Mouse (Mus musculus) intestine, postnatal 0 days (tissue): ENCODE measurements around the gene Cfap73. TPM values are rescaled to one million over a fixed set of nuclear protein-coding genes. Genes with fewer than 3 reads are reported as not detected.

Experiments
- ATAC-seq: fragments of 200-750 bp; cut with Nextera tagmentation; 2 replicates; pipeline ENCODE4 v1.8.0; 2017; ENCODE audit warnings: mild to moderate bottlenecking, moderate TSS enrichment, moderate library complexity
- H3K27ac ChIP-seq: fragments of 300-500 bp; sonication (generic); 2 replicates; pipeline ENCODE4 v1.5.1; 2014; ENCODE audit warnings: mild to moderate bottlenecking, low read depth, low read length, moderate library complexity
- H3K27me3 ChIP-seq: fragments of 300-500 bp; sonication (generic); replicated peaks from 2 replicates; pipeline ENCODE4 v1.6.1; 2014; ENCODE audit warnings: low read length, mixed read lengths; ENCODE audit not compliant: control insufficient read depth, insufficient read depth
- H3K36me3 ChIP-seq: fragments of 300-500 bp; sonication (generic); 2 replicates; pipeline ENCODE4 v1.6.1; 2014; ENCODE audit warnings: mild to moderate bottlenecking, moderate library complexity; ENCODE audit not compliant: control insufficient read depth, insufficient read depth
- H3K4me1 ChIP-seq: fragments of 300-500 bp; sonication (generic); replicated peaks from 2 replicates; pipeline ENCODE4 v1.6.1; 2014; ENCODE audit warnings: antibody characterized with exemption, low read length, mixed read lengths; ENCODE audit not compliant: control insufficient read depth, insufficient read depth
- H3K4me2 ChIP-seq: fragments of 300-500 bp; sonication (generic); replicated peaks from 2 replicates; pipeline ENCODE4 v1.6.1; 2014; ENCODE audit warnings: low read depth, mild to moderate bottlenecking, moderate library complexity
- H3K4me3 ChIP-seq: fragments of 300-500 bp; sonication (generic); 2 replicates; pipeline ENCODE4 v1.5.1; 2014; ENCODE audit warnings: low read depth, low read length
- H3K9ac ChIP-seq: fragments of 300-500 bp; sonication (generic); 2 replicates; pipeline ENCODE4 v1.6.1; 2014; ENCODE audit warnings: mild to moderate bottlenecking, low read depth, low read length
- H3K9me3 ChIP-seq: fragments of 300-500 bp; sonication (generic); 2 replicates; pipeline ENCODE4 v1.6.1; 2016; ENCODE audit warnings: mixed run types; ENCODE audit not compliant: control insufficient read depth
- CTCF ChIP-seq: sonication (generic); IDR thresholded peaks from 2 replicates; pipeline ENCODE4 v1.5.1; 2016; ENCODE audit warnings: low read depth, mild to moderate bottlenecking, control low read depth, antibody characterized with exemption, moderate library complexity
- WGBS: fragments of 180-500 bp; shearing (Covaris S2); extraction: QIAGEN DNeasy Blood & Tissue Kit; methylation state at CpG from one replicate; pipeline ENCODE4 v1.1.7; 2014; 5-methylcytosine and 5-hydroxymethylcytosine counted together
- polyA plus RNA-seq: library from polyadenylated mRNA; unstranded; fragments of >200 nt; fragmentation: Nextera tagmentation; extraction: Ambion mirVana; gene quantifications from 2 replicates; pipeline ENCODE4 v1.2.1, GENCODE M21; 2015

Cfap73 gene
- polyA plus RNA-seq, 1 experiment from 2014 or later, result not detected

DNA sequence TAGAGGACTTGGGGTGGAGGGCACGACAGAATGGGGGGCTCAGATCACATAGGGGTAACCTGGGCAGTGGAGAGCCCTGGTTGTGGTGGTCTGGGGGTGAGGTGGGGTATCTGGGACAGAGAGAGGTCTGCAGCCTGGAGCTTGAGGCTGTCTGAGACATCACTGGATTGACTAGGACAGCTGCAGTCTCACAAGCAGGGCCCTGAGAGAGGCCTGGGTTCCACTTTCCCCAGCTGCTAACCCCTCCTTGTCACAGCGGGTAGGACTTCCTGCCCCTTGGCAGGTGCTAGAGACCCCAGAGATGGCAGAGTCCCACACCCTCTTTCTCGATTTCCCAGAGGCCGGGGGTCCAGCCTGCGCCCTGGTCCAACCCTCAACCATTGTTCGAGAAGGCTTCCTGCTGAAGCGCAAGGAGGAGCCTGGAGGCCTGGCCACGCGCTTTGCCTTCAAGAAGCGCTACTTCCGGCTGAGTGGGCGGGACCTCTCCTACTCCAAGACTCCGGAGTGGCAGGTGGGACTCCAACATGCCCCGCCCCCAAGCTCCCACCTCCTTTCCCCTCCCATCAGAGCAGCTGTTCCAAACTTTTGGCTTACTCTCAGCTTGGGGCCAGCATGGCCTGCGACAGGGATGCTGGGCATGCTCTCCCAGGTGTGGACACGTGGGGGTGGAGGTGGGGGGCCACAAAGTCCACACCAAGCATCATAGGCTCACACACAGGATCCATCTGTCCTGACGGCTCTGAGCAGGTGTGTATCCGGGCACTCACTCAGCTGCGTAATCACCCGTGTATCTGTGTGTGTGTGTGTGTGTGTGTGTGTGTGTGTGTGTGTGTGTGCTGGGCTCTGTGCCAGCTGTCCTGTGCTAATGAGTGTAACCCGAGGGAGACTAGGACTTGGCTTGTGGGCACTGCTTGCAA, 40.5 kb upstream of the Cfap73 start:
- no peaks in the 10 kb centered on the region for H3K36me3 ChIP-seq
- ATAC-seq, result peak; percentile 37
- no peak for TF ChIP-seq CTCF
- H3K4me3 ChIP-seq, result no peak overlapping the region
- no peak overlapping the region for H3K9ac ChIP-seq
- H3K27me3 ChIP-seq, result no peaks in the 10 kb centered on the region
- no peak overlapping the region for H3K27ac ChIP-seq
- no peaks in the 10 kb centered on the region for H3K4me1 ChIP-seq
- H3K4me2 ChIP-seq, result no peak overlapping the region
- no peaks in the 10 kb centered on the region for H3K9me3 ChIP-seq
- WGBS, result 26% methylated on average over 21 of the region's 21 CpGs

DNA sequence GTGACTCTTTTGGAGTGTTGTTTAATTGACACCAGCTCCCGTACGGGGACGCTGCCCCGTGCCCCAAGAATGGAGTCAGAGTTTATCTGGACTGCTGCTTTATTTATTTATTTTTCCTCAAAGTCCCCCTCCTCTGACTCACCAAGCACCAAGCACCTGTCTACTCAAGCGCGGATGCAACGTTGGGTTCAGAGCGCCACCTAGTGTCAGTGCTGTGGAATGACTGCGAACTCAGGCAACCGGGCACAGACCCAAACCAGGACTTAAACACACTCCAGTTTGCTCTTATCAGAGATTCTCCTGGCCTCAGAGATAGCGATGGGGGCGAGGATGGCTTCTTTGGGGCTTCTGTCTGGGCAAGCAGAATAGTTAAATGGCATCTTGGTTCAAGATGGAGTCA, 39.6 kb upstream of the Cfap73 start:
- H3K9ac ChIP-seq, result no peak overlapping the region
- no peak for ATAC-seq
- no peaks in the 10 kb centered on the region for H3K27me3 ChIP-seq
- no peaks in the 10 kb centered on the region for H3K36me3 ChIP-seq
- H3K9me3 ChIP-seq, result no peaks in the 10 kb centered on the region
- no peak overlapping the region for H3K4me2 ChIP-seq
- WGBS, result 6% methylated on average over 12 of the region's 12 CpGs
- peak; percentile 90 for TF ChIP-seq CTCF
- no peaks in the 10 kb centered on the region for H3K4me1 ChIP-seq
- no peak overlapping the region for H3K4me3 ChIP-seq
- no peak overlapping the region for H3K27ac ChIP-seq

DNA sequence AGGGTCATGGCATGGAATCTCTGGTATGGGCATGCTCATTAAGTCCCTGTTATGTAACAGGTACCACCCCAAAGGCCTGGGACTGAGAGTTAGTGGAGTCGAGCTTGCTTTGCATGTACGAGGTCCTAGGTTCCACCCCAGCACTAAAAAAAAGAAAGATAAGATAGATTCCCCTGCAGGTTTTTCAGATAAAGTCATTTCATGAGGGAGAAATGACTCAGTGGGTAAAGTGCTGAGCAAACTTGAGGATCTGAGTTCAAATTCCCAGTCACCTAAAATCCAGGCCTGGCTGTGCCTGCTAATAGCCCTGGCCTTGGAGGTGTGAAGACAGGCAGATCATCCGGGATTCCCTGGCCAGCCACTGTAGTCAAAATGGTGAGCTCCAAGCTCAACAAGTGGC, 37.8 kb upstream of the Cfap73 start:
- H3K4me1 ChIP-seq, result no peaks in the 10 kb centered on the region
- no peak overlapping the region for H3K9ac ChIP-seq
- no peak overlapping the region for H3K4me2 ChIP-seq
- no peak for TF ChIP-seq CTCF
- H3K27me3 ChIP-seq, result no peaks in the 10 kb centered on the region
- no peaks in the 10 kb centered on the region for H3K36me3 ChIP-seq
- ATAC-seq, result no peak
- 63% methylated on average over 3 of the region's 3 CpGs for WGBS
- no peak overlapping the region for H3K27ac ChIP-seq
- no peaks in the 10 kb centered on the region for H3K9me3 ChIP-seq
- no peak overlapping the region for H3K4me3 ChIP-seq

DNA sequence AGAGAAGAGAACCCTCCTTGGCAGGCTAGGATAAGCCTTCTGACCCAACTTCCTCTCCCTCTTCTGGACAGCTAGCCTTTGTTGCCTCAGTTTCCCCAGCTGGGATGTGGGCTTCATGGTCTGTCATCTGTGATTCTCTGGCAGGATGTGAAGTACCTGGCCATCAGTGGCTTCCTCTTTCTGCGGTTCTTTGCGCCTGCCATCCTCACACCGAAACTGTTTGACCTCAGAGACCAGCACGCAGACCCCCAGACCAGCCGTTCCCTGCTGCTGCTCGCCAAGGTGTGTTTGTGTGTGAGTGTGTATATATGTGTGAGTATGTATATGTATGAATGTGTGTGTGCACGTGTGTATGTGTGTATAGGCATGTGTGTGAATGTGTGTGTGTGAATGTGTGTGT, 36.1 kb upstream of the Cfap73 start:
- Histone ChIP-seq H3K9ac (no peak overlapping the region), H3K27ac (no peak overlapping the region), H3K4me1 (no peaks in the 10 kb centered on the region), H3K4me3 (no peak overlapping the region), H3K9me3 (no peaks in the 10 kb centered on the region), H3K4me2 (no peak overlapping the region), H3K27me3 (no peaks in the 10 kb centered on the region), H3K36me3 (no peaks in the 10 kb centered on the region)
- WGBS, result 82% methylated on average over 7 of the region's 7 CpGs
- TF ChIP-seq CTCF, result no peak
- ATAC-seq, result no peak

DNA sequence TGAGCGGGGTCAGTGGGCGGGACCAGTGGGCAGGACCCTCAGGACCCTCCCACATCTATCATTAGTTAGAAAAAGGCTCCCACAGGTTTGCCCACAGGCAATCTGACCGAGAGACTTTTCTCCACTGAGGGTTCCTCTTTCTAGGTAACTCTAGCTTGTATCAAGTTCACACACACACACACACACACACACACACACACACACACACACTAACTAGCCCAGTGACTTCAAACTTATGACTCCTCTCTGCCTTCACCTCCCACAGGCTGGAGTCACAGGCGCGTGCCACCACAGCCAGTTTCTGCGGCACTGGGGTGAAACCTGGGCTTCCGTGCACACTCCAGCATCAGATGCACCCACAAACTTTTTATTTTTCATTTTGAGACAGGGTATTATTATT, 34.7 kb upstream of the Cfap73 start:
- Histone ChIP-seq H3K4me3 (no peak overlapping the region), H3K27ac (no peak overlapping the region), H3K4me1 (no peaks in the 10 kb centered on the region), H3K36me3 (no peaks in the 10 kb centered on the region), H3K4me2 (no peak overlapping the region), H3K9me3 (no peaks in the 10 kb centered on the region), H3K27me3 (no peaks in the 10 kb centered on the region), H3K9ac (no peak overlapping the region)
- ATAC-seq, result no peak
- no peak for TF ChIP-seq CTCF
- 75% methylated on average over 7 of the region's 7 CpGs for WGBS

DNA sequence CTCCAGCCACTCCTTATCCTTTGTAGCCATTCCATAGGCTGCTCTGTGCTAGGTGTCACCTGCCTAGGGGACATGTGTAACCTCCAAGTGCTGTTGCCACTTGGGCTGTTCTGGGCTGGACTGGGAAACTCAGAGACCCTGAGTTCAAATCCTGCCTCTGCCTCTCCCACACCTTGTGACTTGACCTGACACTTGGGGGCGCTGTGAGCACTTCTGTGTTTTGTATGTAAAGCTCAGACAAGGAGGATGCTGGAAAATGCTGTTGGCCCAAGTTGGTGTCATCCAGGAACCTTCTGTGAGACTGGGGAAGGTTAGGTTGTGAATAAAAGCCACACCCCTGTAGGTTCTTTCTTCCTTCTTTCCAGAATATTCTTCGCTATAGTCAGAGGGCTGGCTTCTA, 30.9 kb upstream of the Cfap73 start:
- H3K36me3 ChIP-seq, result no peaks in the 10 kb centered on the region
- 55% methylated on average over 2 of the region's 2 CpGs for WGBS
- TF ChIP-seq CTCF, result 0 out of 2 replicates have a peak, but pooled peaks have one; percentile 10
- ATAC-seq, result no peak
- H3K4me1 ChIP-seq, result no peaks in the 10 kb centered on the region
- H3K9ac ChIP-seq, result no peak overlapping the region
- H3K4me3 ChIP-seq, result no peak overlapping the region
- no peak overlapping the region for H3K27ac ChIP-seq
- no peak overlapping the region for H3K4me2 ChIP-seq
- no peaks in the 10 kb centered on the region for H3K9me3 ChIP-seq
- 0 out of 2 replicates have a peak, but pooled peaks cover 6% of the 10 kb centered on the region for H3K27me3 ChIP-seq
